Mouse (Mus musculus): ENCODE measurements around the gene Arsb.

DNA sequence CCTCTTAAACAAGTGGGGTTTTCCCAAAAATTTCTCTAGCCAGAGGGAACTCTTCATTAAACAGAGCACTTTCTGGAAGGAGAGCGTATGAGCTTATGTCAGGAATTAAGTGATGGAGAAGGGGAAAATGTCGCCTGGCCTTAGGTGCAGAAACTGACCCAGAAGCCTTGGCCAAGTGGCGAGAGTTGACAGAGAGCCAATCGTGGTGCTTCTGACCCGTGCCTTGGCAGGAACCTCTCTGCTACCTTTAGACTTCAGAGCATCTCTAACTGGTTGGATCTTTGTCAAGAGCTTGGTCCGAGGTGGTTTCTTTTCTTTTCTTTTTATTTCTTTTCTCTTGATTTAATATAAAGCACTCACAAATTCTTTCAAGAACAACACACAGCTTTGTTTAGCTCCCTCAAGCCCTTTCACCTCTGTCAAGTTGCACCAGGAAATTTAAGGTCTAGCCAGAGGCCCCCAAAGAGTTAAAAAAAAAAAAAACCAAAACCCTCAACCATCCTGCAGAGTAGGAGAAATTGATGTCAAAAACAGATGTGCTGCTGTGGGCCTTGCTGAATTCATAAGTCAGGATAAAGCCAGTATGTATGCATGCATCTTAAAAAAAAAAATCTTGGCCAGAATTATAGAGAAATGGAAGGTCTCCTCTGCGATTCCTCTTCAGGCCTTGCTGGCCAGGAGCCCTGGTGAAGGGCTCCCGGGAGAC lies 67.2 kb downstream of the Arsb start:
- TF ChIP-seq CTCF (IDR thresholded peaks at IDR 0.05; ENCODE audit: insufficient read depth, low read depth, low read length) (no peak), POLR2A (IDR thresholded peaks at IDR 0.05; ENCODE audit: insufficient read depth, low read depth, low read length) (no peak)
